In the genomic region with DNA sequence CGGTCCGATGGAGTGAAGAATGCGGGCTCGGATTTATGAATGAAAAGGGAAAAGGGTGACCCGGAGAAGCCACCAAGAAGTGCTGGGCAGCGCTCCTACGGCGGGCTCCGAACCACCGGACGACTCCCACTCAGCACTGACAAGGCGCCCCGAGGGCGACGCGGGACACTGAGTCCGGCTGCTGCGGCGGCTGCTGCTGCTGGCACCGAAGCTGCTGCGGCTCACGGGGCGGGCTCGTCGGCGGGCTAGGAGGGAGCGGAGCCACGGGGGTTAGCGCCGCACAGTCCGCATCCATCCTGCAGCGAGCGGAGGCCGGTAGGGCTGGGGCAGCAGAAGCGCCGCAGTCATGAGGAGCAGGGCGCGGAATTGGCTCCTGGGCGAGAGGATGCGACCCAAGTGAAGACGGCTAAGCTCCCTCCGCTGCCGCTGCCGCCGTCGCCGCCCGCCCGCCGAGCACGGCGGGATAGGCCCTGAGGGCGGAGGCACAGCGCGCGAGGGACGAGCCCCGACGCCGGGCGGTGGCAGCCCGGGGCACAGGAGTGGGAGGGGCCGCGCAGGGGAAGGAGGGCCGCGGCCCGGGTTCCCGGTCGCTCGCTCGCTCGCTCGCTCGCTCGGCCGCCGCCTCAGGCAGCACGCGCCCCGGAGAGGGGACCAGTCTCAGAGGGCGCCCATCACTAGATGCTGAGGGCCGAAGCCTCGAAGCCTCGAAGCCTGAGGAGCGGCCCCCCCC, we compare ENCODE assay signal across 8 mouse cellular contexts. TPM values are rescaled to one million over a fixed set of nuclear protein-coding genes. Genes with fewer than 3 reads are reported as not detected.
A peak's percentile ranks its signal among the peaks of the same experiment; 100 is the strongest.
DNase-seq lines count a peak whose midpoint lies in the region; ATAC-seq lines count a peak whose summit lies in the region.

No protein-coding gene starts in this region.

- peak; percentile 38 for ATAC-seq in inflammation-experienced regulatory T-cells, adult 6 months
- ATAC-seq in megakaryocyte progenitor cell, adult 5-6 weeks (replicated peaks; ENCODE audit: poor library complexity) = peak; percentile 26

- DNase-seq in Muller cell, postnatal 12 days (ENCODE audit: inconsistent ontology term) = peak; percentile 91
- DNase-seq in cerebellum, adult 9-11 months = peak; percentile 77
- DNase-seq in gastrocnemius, adult 18-20 months (ENCODE audit: low spot score) = peak; percentile 65
- peak; percentile 32 to 59 for DNase-seq in left cerebral cortex, postnatal 14 days (ENCODE audit: low spot score in 2 of 2)
- DNase-seq in right cerebral cortex, postnatal 36 days (ENCODE audit: low spot score in 2 of 2) = peak; percentile 20 to 33
- DNase-seq in urinary bladder, postnatal 4 days (ENCODE audit: low spot score in 2 of 2) = peak; percentile 67 to 69

- intact Hi-C loops in left cerebral cortex, postnatal 14 days (cut with DNase I) = loop anchor here (2.0 to 5.0 kb wide), 3 partner anchors 74 to 550 kb away; no protein-coding TSS in a partner anchor

RNA-seq across cellular contexts. Expression of a gene that starts 0.7 kb away (rescaled TPM):
- total RNA-seq in gastrocnemius, adult 18-20 months (2021) = 100 to 1,000 TPM; 301 to 376 TPM
- polyA plus RNA-seq in inflammation-experienced regulatory T-cells, adult 6 months (2017; shearing (Covaris generic)) = 100 to 1,000 TPM in 2 of 3 experiments, 10 to 100 TPM in 1; 98.6 to 115 (median 115) TPM
- 100 to 1,000 TPM; 145 to 157 TPM for total RNA-seq in left cerebral cortex, postnatal 14 days (2021)
- 225 and 297 TPM in 2 replicates for total RNA-seq in megakaryocyte progenitor cell, adult 5-6 weeks (2015)
- 157 and 179 TPM in 2 replicates for total RNA-seq in megakaryocyte progenitor cell, adult 5-6 weeks (2017)

RNA-seq across cellular contexts. Expression of a gene that starts 55.3 kb away (rescaled TPM):
- total RNA-seq in gastrocnemius, adult 18-20 months (2021) = not detected
- polyA plus RNA-seq in inflammation-experienced regulatory T-cells, adult 6 months (2017; shearing (Covaris generic)) = 1 to 10 TPM; 1.4 to 6.8 (median 2.4) TPM
- under 1 TPM; 0.59 to 0.68 TPM for total RNA-seq in left cerebral cortex, postnatal 14 days (2021)
- total RNA-seq in megakaryocyte progenitor cell, adult 5-6 weeks (2015) = not detected in 2 replicates
- total RNA-seq in megakaryocyte progenitor cell, adult 5-6 weeks (2017) = not detected in 2 replicates

Comparison
In these comparisons a context has a peak if more than half of its experiments do, and no peak if none do; other contexts are left out.
1. Peak in every context shown above with its lines: DNase-seq and ATAC-seq.
2. DNase-seq: peak in every context shown above with its lines; median percentile 91 in Muller cell, postnatal 12 days; 77 in cerebellum, adult 9-11 months; 68 in urinary bladder, postnatal 4 days; 65 in gastrocnemius, adult 18-20 months; 46 in left cerebral cortex, postnatal 14 days; 26 in right cerebral cortex, postnatal 36 days.